Mouse (Mus musculus): ENCODE measurements at regions not wholly inside any gene's neighbourhood (a gene's known extent, or its start where the extent isn't known, plus 50 kb on each side); places are given as distances from the start of the nearest gene placed in this dataset.

GRCm38 (mm10) chr10:15592161-15592560 lies 874.1 kb upstream of the Gje1 start:
- no peak for DNase-seq (ENCODE audit: low spot score in 2 of 2)

GRCm38 (mm10) chr10:15586081-15586480 lies 868.1 kb upstream of the Gje1 start:
- DNase-seq (ENCODE audit: low spot score in 2 of 2): no peak

- DNase-seq (ENCODE audit: low spot score in 2 of 2): no peak
These were observed 846.1 kb upstream of the Gje1 start for GRCm38 (mm10) chr10:15564119-15564518.

- no peak for DNase-seq (ENCODE audit: low spot score in 2 of 2)
These were observed 835.5 kb upstream of the Gje1 start for GRCm38 (mm10) chr10:15553407-15554064.

GRCm38 (mm10) chr10:15541797-15542350 lies 823.9 kb upstream of the Gje1 start:
- DNase-seq (ENCODE audit: low spot score in 2 of 2): no peak

GRCm38 (mm10) chr10:15540780-15541426 lies 822.9 kb upstream of the Gje1 start:
- no peak for DNase-seq (ENCODE audit: low spot score in 2 of 2)

GRCm38 (mm10) chr10:15536053-15536452 lies 818.0 kb upstream of the Gje1 start:
- no peak for DNase-seq (ENCODE audit: low spot score in 2 of 2)

GRCm38 (mm10) chr10:15487367-15487766 lies 769.4 kb upstream of the Gje1 start:
- no peak for DNase-seq (ENCODE audit: low spot score in 2 of 2)

GRCm38 (mm10) chr10:15443281-15443680 lies 725.3 kb upstream of the Gje1 start:
- DNase-seq (ENCODE audit: low spot score in 2 of 2): no peak

GRCm38 (mm10) chr10:15441216-15441615 lies 723.2 kb upstream of the Gje1 start:
- no peak for DNase-seq (ENCODE audit: low spot score in 2 of 2)

- DNase-seq (ENCODE audit: low spot score in 2 of 2): no peak
These were observed 708.7 kb upstream of the Gje1 start for GRCm38 (mm10) chr10:15426746-15427145.

- DNase-seq (ENCODE audit: low spot score in 2 of 2): no peak
These were observed 688.2 kb upstream of the Gje1 start for GRCm38 (mm10) chr10:15406211-15406610.

- no peak for DNase-seq (ENCODE audit: low spot score in 2 of 2)
These were observed 687.7 kb upstream of the Gje1 start for GRCm38 (mm10) chr10:15405706-15406105.

- DNase-seq (ENCODE audit: low spot score in 2 of 2): no peak
These were observed 682.0 kb upstream of the Gje1 start for GRCm38 (mm10) chr10:15399964-15400363.

- DNase-seq (ENCODE audit: low spot score in 2 of 2): no peak
These were observed 679.1 kb upstream of the Gje1 start for GRCm38 (mm10) chr10:15397114-15397513.

- DNase-seq (ENCODE audit: low spot score in 2 of 2): no peak
These were observed 677.3 kb upstream of the Gje1 start for GRCm38 (mm10) chr10:15395295-15395694.

GRCm38 (mm10) chr10:15392027-15392816 lies 674.2 kb upstream of the Gje1 start:
- DNase-seq (ENCODE audit: low spot score in 2 of 2): peak in 1 of 2 experiments; percentile 2

- DNase-seq (ENCODE audit: low spot score in 2 of 2): no peak
These were observed 655.6 kb upstream of the Gje1 start for GRCm38 (mm10) chr10:15373571-15373970.
